Mouse (Mus musculus) neural tube, embryonic 13.5 days (tissue): ENCODE results near the gene Cfap69. TPM values are rescaled to one million over a fixed set of nuclear protein-coding genes. Genes with fewer than 3 reads are reported as not detected.
"Not testable (repeated sequence)": the region's sequence is repeated elsewhere in the genome, so short reads cannot be mapped to it uniquely, and the experiment has no call there.

Source experiments
- ATAC-seq: fragments of 200-750 bp; cut with Nextera tagmentation; 2 replicates; pipeline ENCODE4 v1.8.0; 2017; ENCODE audit warnings: low read depth, mild to moderate bottlenecking, moderate TSS enrichment, moderate library complexity
- H3K27ac ChIP-seq: fragments of 300-500 bp; sonication (generic); replicated peaks from 2 replicates; pipeline ENCODE4 v1.5.1; 2015; ENCODE audit warnings: moderate library complexity, mild to moderate bottlenecking, inconsistent platforms
- H3K27me3 ChIP-seq: fragments of 300-500 bp; sonication (generic); 2 replicates; pipeline ENCODE4 v1.6.1; 2015; ENCODE audit warnings: mild to moderate bottlenecking, inconsistent platforms
- H3K36me3 ChIP-seq: fragments of 300-500 bp; sonication (generic); 2 replicates; pipeline ENCODE4 v1.6.1; 2015; ENCODE audit warnings: mild to moderate bottlenecking, inconsistent platforms
- H3K4me1 ChIP-seq: fragments of 300-500 bp; sonication (generic); replicated peaks from 2 replicates; pipeline ENCODE4 v1.6.1; 2015; ENCODE audit warnings: inconsistent platforms
- H3K4me2 ChIP-seq: fragments of 300-500 bp; sonication (generic); 2 replicates; pipeline ENCODE4 v1.6.1; 2015; ENCODE audit warnings: inconsistent platforms, mild to moderate bottlenecking, moderate library complexity
- H3K4me3 ChIP-seq: fragments of 300-500 bp; sonication (generic); 2 replicates; pipeline ENCODE4 v1.5.1; 2015; ENCODE audit warnings: mild to moderate bottlenecking, inconsistent platforms
- H3K9ac ChIP-seq: fragments of 300-500 bp; sonication (generic); 2 replicates; pipeline ENCODE4 v1.6.1; 2015; ENCODE audit warnings: moderate library complexity, mild to moderate bottlenecking, inconsistent platforms
- H3K9me3 ChIP-seq: fragments of 300-500 bp; sonication (generic); 2 replicates; pipeline ENCODE4 v1.6.1; 2016; ENCODE audit warnings: inconsistent platforms
- WGBS: fragments of 180-500 bp; shearing (Covaris S2); methylation state at CpG from one replicate; pipeline ENCODE4 v1.1.7; 2015; 5-methylcytosine and 5-hydroxymethylcytosine counted together
- polyA plus RNA-seq: library from polyadenylated mRNA; unstranded; fragments of >200 nt; fragmentation: Nextera tagmentation; extraction: Ambion mirVana; gene quantifications from 2 replicates; pipeline ENCODE4 v1.2.1, GENCODE M21; 2015

Gene Cfap69
- polyA plus RNA-seq, 1 experiment from 2014 or later: 5.2 TPM

GRCm38 (mm10) chr5:5688945-5689540 is 25.0 kb upstream of the Cfap69 start:
- Histone ChIP-seq H3K27me3 (peaks cover 8% of the 10 kb centered on the region; the same call in 1 of the 2 replicates), H3K4me1 (peaks cover 14% of the 10 kb centered on the region), H3K4me2 (no peak overlapping the region), H3K36me3 (no peaks in the 10 kb centered on the region), H3K4me3 (no peak overlapping the region), H3K9me3 (no peaks in the 10 kb centered on the region), H3K9ac (no peak overlapping the region), H3K27ac (no peak overlapping the region)
- ATAC-seq: no peak
- 77% methylated on average over 8 of the region's 8 CpGs for WGBS

- ATAC-seq: no peak
- no peak overlapping the region for H3K27ac ChIP-seq
- H3K4me3 ChIP-seq: no peak overlapping the region
- no peak overlapping the region for H3K9ac ChIP-seq
- no peaks in the 10 kb centered on the region for H3K36me3 ChIP-seq
- peaks cover 8% of the 10 kb centered on the region; the same call in 1 of the 2 replicates for H3K27me3 ChIP-seq
- H3K9me3 ChIP-seq: no peaks in the 10 kb centered on the region
- peaks cover 10% of the 10 kb centered on the region for H3K4me1 ChIP-seq
- 63% methylated on average over 6 of the region's 6 CpGs for WGBS
- H3K4me2 ChIP-seq: no peak overlapping the region
These were observed 24.2 kb upstream of the Cfap69 start for GRCm38 (mm10) chr5:5688228-5688627.

- peaks cover 4% of the 10 kb centered on the region; the same call in 1 of the 2 replicates for H3K27me3 ChIP-seq
- no peak overlapping the region for H3K4me2 ChIP-seq
- no peak overlapping the region for H3K27ac ChIP-seq
- WGBS: 18% methylated on average over 1 of the region's 1 CpGs
- no peak overlapping the region for H3K4me3 ChIP-seq
- ATAC-seq: no peak
- no peaks in the 10 kb centered on the region for H3K4me1 ChIP-seq
- no peaks in the 10 kb centered on the region for H3K9me3 ChIP-seq
- no peak overlapping the region for H3K9ac ChIP-seq
- H3K36me3 ChIP-seq: no peaks in the 10 kb centered on the region
These were observed 22.9 kb upstream of the Cfap69 start for GRCm38 (mm10) chr5:5686973-5687372.

- not testable (repeated sequence) for H3K4me2 ChIP-seq, H3K27me3 ChIP-seq, H3K4me3 ChIP-seq, H3K9ac ChIP-seq, H3K9me3 ChIP-seq, ATAC-seq, H3K36me3 ChIP-seq, H3K4me1 ChIP-seq, H3K27ac ChIP-seq
- 79% methylated on average over 2 of the region's 2 CpGs for WGBS
These were observed 20.9 kb upstream of the Cfap69 start for GRCm38 (mm10) chr5:5684946-5685345.

GRCm38 (mm10) chr5:5683292-5683691 is 19.3 kb upstream of the Cfap69 start:
- Histone ChIP-seq H3K27ac (no peak overlapping the region), H3K36me3 (no peaks in the 10 kb centered on the region), H3K9me3 (no peaks in the 10 kb centered on the region), H3K27me3 (no peaks in the 10 kb centered on the region), H3K4me2 (no peak overlapping the region), H3K4me3 (no peak overlapping the region), H3K4me1 (no peaks in the 10 kb centered on the region), H3K9ac (no peak overlapping the region)
- ATAC-seq: no peak
- 75% methylated on average over 4 of the region's 4 CpGs for WGBS

- H3K9ac ChIP-seq: no peak overlapping the region
- ATAC-seq: peak; percentile 56; the same call in 1 of the 2 replicates
- H3K4me3 ChIP-seq: no peak overlapping the region
- no peak overlapping the region for H3K27ac ChIP-seq
- H3K36me3 ChIP-seq: peaks cover 9% of the 10 kb centered on the region
- no peaks in the 10 kb centered on the region for H3K9me3 ChIP-seq
- no peak overlapping the region for H3K4me2 ChIP-seq
- no peaks in the 10 kb centered on the region for H3K27me3 ChIP-seq
- no peaks in the 10 kb centered on the region for H3K4me1 ChIP-seq
These were observed 15.4 kb upstream of the Cfap69 start for GRCm38 (mm10) chr5:5679459-5679858.

- Histone ChIP-seq H3K4me2 (no peak overlapping the region), H3K4me1 (peaks cover 6% of the 10 kb centered on the region; the same call in 1 of the 2 replicates), H3K4me3 (no peak overlapping the region), H3K9me3 (no peaks in the 10 kb centered on the region), H3K9ac (no peak overlapping the region), H3K27ac (no peak overlapping the region), H3K36me3 (peaks cover 12% of the 10 kb centered on the region), H3K27me3 (no peaks in the 10 kb centered on the region)
- 72% methylated on average over 3 of the region's 3 CpGs for WGBS
- no peak for ATAC-seq
These were observed 12.0 kb upstream of the Cfap69 start for GRCm38 (mm10) chr5:5676082-5676481.

GRCm38 (mm10) chr5:5668920-5669319 is 4.9 kb upstream of the Cfap69 start:
- Histone ChIP-seq H3K27ac (no peak overlapping the region), H3K27me3 (no peaks in the 10 kb centered on the region), H3K4me3 (no peak overlapping the region), H3K4me2 (no peak overlapping the region), H3K4me1 (peaks cover 24% of the 10 kb centered on the region), H3K9me3 (no peaks in the 10 kb centered on the region), H3K36me3 (peaks cover 4% of the 10 kb centered on the region; the same call in 1 of the 2 replicates), H3K9ac (no peak overlapping the region)
- 68% methylated on average over 7 of the region's 7 CpGs for WGBS
- no peak for ATAC-seq

GRCm38 (mm10) chr5:5664371-5664926 is 410 bp upstream of the Cfap69 start:
- peak overlapping the region; percentile 77 for H3K27ac ChIP-seq
- H3K4me2 ChIP-seq: peak overlapping the region; percentile 87
- H3K36me3 ChIP-seq: no peaks in the 10 kb centered on the region
- H3K4me1 ChIP-seq: peaks cover 24% of the 10 kb centered on the region
- H3K4me3 ChIP-seq: peak overlapping the region; percentile 71
- peak; percentile 19; the same call in 1 of the 2 replicates for ATAC-seq
- H3K9ac ChIP-seq: peak overlapping the region; percentile 85
- WGBS: 56% methylated on average over 6 of the region's 6 CpGs
- no peaks in the 10 kb centered on the region for H3K9me3 ChIP-seq
- H3K27me3 ChIP-seq: 0 out of 2 replicates have a peak, but pooled peaks cover 7% of the 10 kb centered on the region

GRCm38 (mm10) chr5:5663057-5663456 is 982 bp downstream of the Cfap69 start:
- Histone ChIP-seq H3K27me3 (0 out of 2 replicates have a peak, but pooled peaks cover 7% of the 10 kb centered on the region), H3K9me3 (no peaks in the 10 kb centered on the region), H3K4me3 (peak overlapping the region; percentile 71), H3K9ac (peak overlapping the region; percentile 85), H3K4me1 (peaks cover 24% of the 10 kb centered on the region), H3K27ac (no peak overlapping the region), H3K36me3 (no peaks in the 10 kb centered on the region), H3K4me2 (peak overlapping the region; percentile 87)
- ATAC-seq: 0 out of 2 replicates have a peak, but pooled peaks have one; percentile 7
- WGBS: 43% methylated on average over 6 of the region's 6 CpGs

GRCm38 (mm10) chr5:5658680-5659079 is 5.4 kb downstream of the Cfap69 start:
- Histone ChIP-seq H3K9me3 (no peaks in the 10 kb centered on the region), H3K27me3 (0 out of 2 replicates have a peak, but pooled peaks cover 7% of the 10 kb centered on the region), H3K4me2 (no peak overlapping the region), H3K36me3 (no peaks in the 10 kb centered on the region), H3K4me3 (no peak overlapping the region), H3K4me1 (peaks cover 7% of the 10 kb centered on the region), H3K9ac (no peak overlapping the region), H3K27ac (no peak overlapping the region)
- WGBS: 53% methylated on average over 2 of the region's 2 CpGs
- no peak for ATAC-seq

GRCm38 (mm10) chr5:5657932-5658331 is 6.1 kb downstream of the Cfap69 start:
- Histone ChIP-seq H3K4me2 (no peak overlapping the region), H3K27ac (no peak overlapping the region)
- no peak for ATAC-seq

More at GRCm38 (mm10) chr5:5657932-5658331, 6.1 kb downstream of the Cfap69 start:
- H3K4me3 ChIP-seq: no peak overlapping the region
- H3K27me3 ChIP-seq: 0 out of 2 replicates have a peak, but pooled peaks cover 5% of the 10 kb centered on the region
- no peaks in the 10 kb centered on the region for H3K9me3 ChIP-seq
- peaks cover 2% of the 10 kb centered on the region for H3K4me1 ChIP-seq
- H3K36me3 ChIP-seq: no peaks in the 10 kb centered on the region
- H3K9ac ChIP-seq: no peak overlapping the region
- 81% methylated on average over 2 of the region's 2 CpGs for WGBS
